Mouse (Mus musculus) stomach, postnatal 0 days (tissue): ENCODE results near the gene Abl1. TPM values are rescaled to one million over a fixed set of nuclear protein-coding genes. Genes with fewer than 3 reads are reported as not detected.

Source experiments
- ATAC-seq: fragments of 200-750 bp; cut with Nextera tagmentation; 2 replicates; pipeline ENCODE4 v1.8.0; 2017; ENCODE audit not compliant: low FRiP score, low TSS enrichment
- DNase-seq: peaks from one replicate; pipeline ENCODE4 v3.0.0-alpha.2; 2016; ENCODE audit warnings: low spot score
- H3K27ac ChIP-seq: fragments of 300-500 bp; sonication (generic); replicated peaks from 2 replicates; pipeline ENCODE4 v1.5.1; 2014; ENCODE audit warnings: mild to moderate bottlenecking, control low read depth
- H3K27me3 ChIP-seq: fragments of 300-500 bp; sonication (generic); 2 replicates; pipeline ENCODE4 v1.6.1; 2014; ENCODE audit warnings: low read length; ENCODE audit not compliant: control insufficient read depth, insufficient read depth
- H3K36me3 ChIP-seq: fragments of 300-500 bp; sonication (generic); 2 replicates; pipeline ENCODE4 v1.6.1; 2014; ENCODE audit warnings: low read length, mixed read lengths; ENCODE audit not compliant: control insufficient read depth, insufficient read depth
- H3K4me1 ChIP-seq: fragments of 300-500 bp; sonication (generic); replicated peaks from 2 replicates; pipeline ENCODE4 v1.6.1; 2014; ENCODE audit warnings: antibody characterized with exemption; ENCODE audit not compliant: control insufficient read depth, insufficient read depth
- H3K4me2 ChIP-seq: fragments of 300-500 bp; sonication (generic); replicated peaks from 2 replicates; pipeline ENCODE4 v1.6.1; 2014; ENCODE audit warnings: low read depth, mild to moderate bottlenecking, control low read depth, moderate library complexity
- H3K4me3 ChIP-seq: fragments of 300-500 bp; sonication (generic); 2 replicates; pipeline ENCODE4 v1.5.1; 2014; ENCODE audit warnings: low read depth, low read length, control low read depth
- H3K9ac ChIP-seq: fragments of 300-500 bp; sonication (generic); 2 replicates; pipeline ENCODE4 v1.6.1; 2014; ENCODE audit warnings: mild to moderate bottlenecking, low read length, control low read depth, mixed read lengths
- H3K9me3 ChIP-seq: fragments of 300-500 bp; sonication (generic); 2 replicates; pipeline ENCODE4 v1.6.1; 2016; ENCODE audit warnings: low read length; ENCODE audit not compliant: control insufficient read depth
- CTCF ChIP-seq: IDR thresholded peaks from 2 replicates; pipeline ENCODE4 v1.5.1; 2016; ENCODE audit warnings: antibody characterized with exemption, low read depth, mild to moderate bottlenecking, moderate library complexity
- EP300 ChIP-seq: optimal IDR thresholded peaks from 2 replicates; pipeline ENCODE3; 2016; ENCODE audit warnings: antibody characterized with exemption
- WGBS: fragments of 180-500 bp; shearing (Covaris S2); extraction: QIAGEN DNeasy Blood & Tissue Kit; methylation state at CpG from one replicate; pipeline ENCODE4 v1.1.7; 2014; 5-methylcytosine and 5-hydroxymethylcytosine counted together
- polyA plus RNA-seq: library from polyadenylated mRNA; unstranded; fragments of >200 nt; fragmentation: Nextera tagmentation; extraction: Ambion mirVana; gene quantifications from 2 replicates; pipeline ENCODE4 v1.2.1, GENCODE M21; 2015

Abl1 gene
- polyA plus RNA-seq, 1 experiment from 2014 or later: 11.5 TPM

- Histone ChIP-seq H3K9ac (0 out of 2 replicates have a peak overlapping the region, but pooled peaks have one; percentile 13), H3K4me3 (no peak overlapping the region), H3K36me3 (no peaks in the 10 kb centered on the region), H3K27ac (peak overlapping the region; percentile 92), H3K4me1 (peaks cover 9% of the 10 kb centered on the region), H3K4me2 (peak overlapping the region; percentile 34), H3K27me3 (no peaks in the 10 kb centered on the region), H3K9me3 (no peaks in the 10 kb centered on the region)
- ATAC-seq: peak; percentile 86
- DNase-seq: peak; percentile 50
- no peak for TF ChIP-seq EP300
- peak; percentile 64 for TF ChIP-seq CTCF
- 5% methylated on average over 7 of the region's 7 CpGs for WGBS
Observed at GRCm38 (mm10) chr2:31770781-31771441, 82.7 kb downstream of the Abl1 start.

GRCm38 (mm10) chr2:31776479-31776878, 88.3 kb downstream of the Abl1 start:
- Histone ChIP-seq H3K27ac (no peak overlapping the region), H3K27me3 (no peaks in the 10 kb centered on the region), H3K36me3 (peaks cover 27% of the 10 kb centered on the region), H3K4me3 (no peak overlapping the region), H3K4me1 (no peaks in the 10 kb centered on the region; the same call in 1 of the 2 replicates), H3K4me2 (no peak overlapping the region), H3K9me3 (no peaks in the 10 kb centered on the region), H3K9ac (no peak overlapping the region)
- 91% methylated on average over 3 of the region's 3 CpGs for WGBS
- no peak for ATAC-seq
- no peak for TF ChIP-seq EP300
- no peak for TF ChIP-seq CTCF
- DNase-seq: no peak

GRCm38 (mm10) chr2:31779258-31779657, 91.1 kb downstream of the Abl1 start:
- H3K9me3 ChIP-seq: no peaks in the 10 kb centered on the region
- no peak overlapping the region for H3K4me2 ChIP-seq
- no peaks in the 10 kb centered on the region for H3K4me1 ChIP-seq
- no peaks in the 10 kb centered on the region for H3K27me3 ChIP-seq
- DNase-seq (no peak), ATAC-seq (no peak)
- no peak overlapping the region for H3K4me3 ChIP-seq
- no peak overlapping the region for H3K27ac ChIP-seq
- H3K36me3 ChIP-seq: peaks cover 30% of the 10 kb centered on the region
- no peak for TF ChIP-seq EP300
- no peak for TF ChIP-seq CTCF
- H3K9ac ChIP-seq: no peak overlapping the region
- 75% methylated on average over 2 of the region's 2 CpGs for WGBS

GRCm38 (mm10) chr2:31782958-31783602, 94.9 kb downstream of the Abl1 start:
- H3K9ac ChIP-seq: no peak overlapping the region
- H3K36me3 ChIP-seq: peaks cover 34% of the 10 kb centered on the region
- H3K9me3 ChIP-seq: no peaks in the 10 kb centered on the region
- H3K27ac ChIP-seq: no peak overlapping the region
- no peak for DNase-seq
- TF ChIP-seq CTCF (peak; percentile 57), EP300 (no peak)
- H3K4me3 ChIP-seq: no peak overlapping the region
- no peak for ATAC-seq
- no peaks in the 10 kb centered on the region for H3K27me3 ChIP-seq
- no peaks in the 10 kb centered on the region for H3K4me1 ChIP-seq
- WGBS: 75% methylated on average over 8 of the region's 8 CpGs
- H3K4me2 ChIP-seq: no peak overlapping the region

GRCm38 (mm10) chr2:31785074-31785473, 96.9 kb downstream of the Abl1 start:
- ATAC-seq (peak; percentile 85), DNase-seq (peak; percentile 79)
- TF ChIP-seq EP300 (no peak), CTCF (peak; percentile 97)
- Histone ChIP-seq H3K36me3 (peaks cover 25% of the 10 kb centered on the region), H3K27ac (no peak overlapping the region), H3K4me2 (no peak overlapping the region), H3K4me3 (no peak overlapping the region), H3K27me3 (no peaks in the 10 kb centered on the region), H3K9ac (no peak overlapping the region), H3K4me1 (no peaks in the 10 kb centered on the region), H3K9me3 (no peaks in the 10 kb centered on the region)
- WGBS: 20% methylated on average over 9 of the region's 9 CpGs

GRCm38 (mm10) chr2:31787029-31787428, 98.9 kb downstream of the Abl1 start:
- no peak overlapping the region for H3K4me3 ChIP-seq
- ATAC-seq (no peak), DNase-seq (peak; percentile 81)
- H3K36me3 ChIP-seq: peaks cover 32% of the 10 kb centered on the region
- no peaks in the 10 kb centered on the region for H3K4me1 ChIP-seq
- 18% methylated on average over 7 of the region's 7 CpGs for WGBS
- H3K27me3 ChIP-seq: no peaks in the 10 kb centered on the region
- no peak overlapping the region for H3K4me2 ChIP-seq
- no peak overlapping the region for H3K9ac ChIP-seq
- H3K27ac ChIP-seq: no peak overlapping the region
- no peaks in the 10 kb centered on the region for H3K9me3 ChIP-seq
- TF ChIP-seq EP300 (no peak), CTCF (peak; percentile 92)
